Mouse (Mus musculus): ENCODE results near the gene Agbl3. TPM values are rescaled to one million over a fixed set of nuclear protein-coding genes. Genes with fewer than 3 reads are reported as not detected.

The Agbl3 gene
- polyA plus RNA-seq, 1 experiment from 2014 or later, result 6.2 TPM

GRCm38 (mm10) chr6:34750487-34751120 is 29.6 kb upstream of the Agbl3 start:
- no peak for ATAC-seq (ENCODE audit: insufficient read depth, low FRiP score, low TSS enrichment)
- WGBS, result 85% methylated on average over 7 of the region's 7 CpGs

GRCm38 (mm10) chr6:34751625-34752024 is 28.6 kb upstream of the Agbl3 start:
- Histone ChIP-seq H3K4me2 (ENCODE audit: low read depth) (no peak overlapping the region), H3K27ac (ENCODE audit: low read depth, low read length) (no peak overlapping the region), H3K9me3 (ENCODE audit: control insufficient read depth, low read length) (no peaks in the 10 kb centered on the region), H3K4me3 (ENCODE audit: low read depth, low read length) (no peak overlapping the region), H3K27me3 (ENCODE audit: control insufficient read depth, insufficient read depth, low read length) (no peaks in the 10 kb centered on the region), H3K9ac (ENCODE audit: low read length) (no peak overlapping the region), H3K4me1 (ENCODE audit: control insufficient read depth, insufficient read depth, low read length) (no peaks in the 10 kb centered on the region), H3K36me3 (ENCODE audit: control insufficient read depth, insufficient read depth, low read length) (no peaks in the 10 kb centered on the region)
- no peak for ATAC-seq (ENCODE audit: insufficient read depth, low FRiP score, low TSS enrichment)
- DNase-seq (ENCODE audit: low spot score), result no peak

More at GRCm38 (mm10) chr6:34750487-34751120, 29.6 kb upstream of the Agbl3 start:
- Histone ChIP-seq H3K9ac (ENCODE audit: low read length) (no peak overlapping the region), H3K9me3 (ENCODE audit: control insufficient read depth, low read length) (no peaks in the 10 kb centered on the region), H3K4me3 (ENCODE audit: low read depth, low read length) (no peak overlapping the region), H3K36me3 (ENCODE audit: control insufficient read depth, insufficient read depth, low read length) (no peaks in the 10 kb centered on the region; the same call in 1 of the 2 replicates), H3K4me2 (ENCODE audit: low read depth) (no peak overlapping the region), H3K4me1 (ENCODE audit: control insufficient read depth, insufficient read depth, low read length) (no peaks in the 10 kb centered on the region), H3K27ac (ENCODE audit: low read depth, low read length) (no peak overlapping the region), H3K27me3 (ENCODE audit: control insufficient read depth, insufficient read depth, low read length) (no peaks in the 10 kb centered on the region)
- DNase-seq (ENCODE audit: low spot score), result no peak

- DNase-seq (ENCODE audit: low spot score), result peak; percentile 40
- ATAC-seq (ENCODE audit: insufficient read depth, low FRiP score, low TSS enrichment), result no peak
- H3K4me2 ChIP-seq (ENCODE audit: low read depth), result no peak overlapping the region
- H3K9ac ChIP-seq (ENCODE audit: low read length), result no peak overlapping the region
- H3K36me3 ChIP-seq (ENCODE audit: control insufficient read depth, insufficient read depth, low read length), result no peaks in the 10 kb centered on the region
- no peak overlapping the region for H3K27ac ChIP-seq (ENCODE audit: low read depth, low read length)
- WGBS, result 36% methylated on average over 5 of the region's 5 CpGs
- H3K4me1 ChIP-seq (ENCODE audit: control insufficient read depth, insufficient read depth, low read length), result no peaks in the 10 kb centered on the region
- H3K9me3 ChIP-seq (ENCODE audit: control insufficient read depth, low read length), result no peaks in the 10 kb centered on the region
- no peak overlapping the region for H3K4me3 ChIP-seq (ENCODE audit: low read depth, low read length)
- H3K27me3 ChIP-seq (ENCODE audit: control insufficient read depth, insufficient read depth, low read length), result no peaks in the 10 kb centered on the region
Observed at GRCm38 (mm10) chr6:34754448-34754847, 25.8 kb upstream of the Agbl3 start.

GRCm38 (mm10) chr6:34758340-34758739 is 21.9 kb upstream of the Agbl3 start:
- Histone ChIP-seq H3K4me1 (ENCODE audit: control insufficient read depth, insufficient read depth, low read length) (no peaks in the 10 kb centered on the region), H3K9ac (ENCODE audit: low read length) (no peak overlapping the region), H3K36me3 (ENCODE audit: control insufficient read depth, insufficient read depth, low read length) (no peaks in the 10 kb centered on the region), H3K4me2 (ENCODE audit: low read depth) (no peak overlapping the region), H3K27me3 (ENCODE audit: control insufficient read depth, insufficient read depth, low read length) (no peaks in the 10 kb centered on the region), H3K27ac (ENCODE audit: low read depth, low read length) (no peak overlapping the region), H3K4me3 (ENCODE audit: low read depth, low read length) (no peak overlapping the region), H3K9me3 (ENCODE audit: control insufficient read depth, low read length) (no peaks in the 10 kb centered on the region)
- WGBS, result 84% methylated on average over 2 of the region's 2 CpGs
- no peak for DNase-seq (ENCODE audit: low spot score)
- ATAC-seq (ENCODE audit: insufficient read depth, low FRiP score, low TSS enrichment), result no peak

- Histone ChIP-seq H3K4me1 (ENCODE audit: control insufficient read depth, insufficient read depth, low read length) (no peaks in the 10 kb centered on the region), H3K4me2 (ENCODE audit: low read depth) (no peak overlapping the region), H3K9ac (ENCODE audit: low read length) (no peak overlapping the region), H3K4me3 (ENCODE audit: low read depth, low read length) (no peak overlapping the region), H3K9me3 (ENCODE audit: control insufficient read depth, low read length) (no peaks in the 10 kb centered on the region), H3K27me3 (ENCODE audit: control insufficient read depth, insufficient read depth, low read length) (no peaks in the 10 kb centered on the region), H3K36me3 (ENCODE audit: control insufficient read depth, insufficient read depth, low read length) (no peaks in the 10 kb centered on the region), H3K27ac (ENCODE audit: low read depth, low read length) (no peak overlapping the region)
- peak; percentile 49 for DNase-seq (ENCODE audit: low spot score)
- 53% methylated on average over 4 of the region's 4 CpGs for WGBS
- ATAC-seq (ENCODE audit: insufficient read depth, low FRiP score, low TSS enrichment), result no peak
Observed at GRCm38 (mm10) chr6:34760023-34760422, 20.2 kb upstream of the Agbl3 start.

GRCm38 (mm10) chr6:34765721-34766120 is 14.5 kb upstream of the Agbl3 start:
- Histone ChIP-seq H3K36me3 (ENCODE audit: control insufficient read depth, insufficient read depth, low read length) (no peaks in the 10 kb centered on the region), H3K4me2 (ENCODE audit: low read depth) (no peak overlapping the region)

GRCm38 (mm10) chr6:34769984-34770383 is 10.2 kb upstream of the Agbl3 start:
- no peaks in the 10 kb centered on the region for H3K4me1 ChIP-seq (ENCODE audit: control insufficient read depth, insufficient read depth, low read length)
- no peak overlapping the region for H3K9ac ChIP-seq (ENCODE audit: low read length)
- no peaks in the 10 kb centered on the region for H3K36me3 ChIP-seq (ENCODE audit: control insufficient read depth, insufficient read depth, low read length)
- H3K27ac ChIP-seq (ENCODE audit: low read depth, low read length), result no peak overlapping the region
- no peak for ATAC-seq (ENCODE audit: insufficient read depth, low FRiP score, low TSS enrichment)
- DNase-seq (ENCODE audit: low spot score), result no peak
- no peak overlapping the region for H3K4me3 ChIP-seq (ENCODE audit: low read depth, low read length)
- H3K27me3 ChIP-seq (ENCODE audit: control insufficient read depth, insufficient read depth, low read length), result no peaks in the 10 kb centered on the region
- no peaks in the 10 kb centered on the region for H3K9me3 ChIP-seq (ENCODE audit: control insufficient read depth, low read length)
- 95% methylated on average over 2 of the region's 2 CpGs for WGBS
- H3K4me2 ChIP-seq (ENCODE audit: low read depth), result no peak overlapping the region

More at GRCm38 (mm10) chr6:34765721-34766120, 14.5 kb upstream of the Agbl3 start:
- Histone ChIP-seq H3K4me1 (ENCODE audit: control insufficient read depth, insufficient read depth, low read length) (no peaks in the 10 kb centered on the region), H3K9me3 (ENCODE audit: control insufficient read depth, low read length) (no peaks in the 10 kb centered on the region), H3K9ac (ENCODE audit: low read length) (no peak overlapping the region), H3K4me3 (ENCODE audit: low read depth, low read length) (no peak overlapping the region), H3K27ac (ENCODE audit: low read depth, low read length) (no peak overlapping the region), H3K27me3 (ENCODE audit: control insufficient read depth, insufficient read depth, low read length) (no peaks in the 10 kb centered on the region)
- ATAC-seq (ENCODE audit: insufficient read depth, low FRiP score, low TSS enrichment), result no peak
- 91% methylated on average over 5 of the region's 5 CpGs for WGBS
- no peak for DNase-seq (ENCODE audit: low spot score)

GRCm38 (mm10) chr6:34770491-34770890 is 9.7 kb upstream of the Agbl3 start:
- Histone ChIP-seq H3K27me3 (ENCODE audit: control insufficient read depth, insufficient read depth, low read length) (no peaks in the 10 kb centered on the region), H3K4me3 (ENCODE audit: low read depth, low read length) (no peak overlapping the region), H3K36me3 (ENCODE audit: control insufficient read depth, insufficient read depth, low read length) (no peaks in the 10 kb centered on the region), H3K4me1 (ENCODE audit: control insufficient read depth, insufficient read depth, low read length) (no peaks in the 10 kb centered on the region), H3K9ac (ENCODE audit: low read length) (no peak overlapping the region), H3K4me2 (ENCODE audit: low read depth) (no peak overlapping the region), H3K9me3 (ENCODE audit: control insufficient read depth, low read length) (no peaks in the 10 kb centered on the region), H3K27ac (ENCODE audit: low read depth, low read length) (no peak overlapping the region)
- 91% methylated on average over 6 of the region's 6 CpGs for WGBS
- DNase-seq (ENCODE audit: low spot score), result no peak
- ATAC-seq (ENCODE audit: insufficient read depth, low FRiP score, low TSS enrichment), result no peak

- no peaks in the 10 kb centered on the region for H3K36me3 ChIP-seq (ENCODE audit: control insufficient read depth, insufficient read depth, low read length)
- H3K27ac ChIP-seq (ENCODE audit: low read depth, low read length), result no peak overlapping the region
- H3K27me3 ChIP-seq (ENCODE audit: control insufficient read depth, insufficient read depth, low read length), result no peaks in the 10 kb centered on the region
- DNase-seq (ENCODE audit: low spot score) (no peak), ATAC-seq (ENCODE audit: insufficient read depth, low FRiP score, low TSS enrichment) (no peak)
- H3K9ac ChIP-seq (ENCODE audit: low read length), result no peak overlapping the region
- no peaks in the 10 kb centered on the region for H3K9me3 ChIP-seq (ENCODE audit: control insufficient read depth, low read length)
- no peaks in the 10 kb centered on the region for H3K4me1 ChIP-seq (ENCODE audit: control insufficient read depth, insufficient read depth, low read length)
- H3K4me3 ChIP-seq (ENCODE audit: low read depth, low read length), result no peak overlapping the region
- no peak overlapping the region for H3K4me2 ChIP-seq (ENCODE audit: low read depth)
Observed at GRCm38 (mm10) chr6:34776396-34776795, 3.8 kb upstream of the Agbl3 start.

Measured in neural tube, embryonic 11.5 days (tissue).